Mouse (Mus musculus): ENCODE data around the gene Usp13. TPM values are rescaled to one million over a fixed set of nuclear protein-coding genes. Genes with fewer than 3 reads are reported as not detected.
A peak's percentile ranks its signal among the peaks of the same experiment; 100 is the strongest.

Gene Usp13
- polyA plus RNA-seq (2015; fragmentation: Nextera tagmentation; extraction: Ambion mirVana): 1.5 and 1.7 TPM in 2 replicates

DNA sequence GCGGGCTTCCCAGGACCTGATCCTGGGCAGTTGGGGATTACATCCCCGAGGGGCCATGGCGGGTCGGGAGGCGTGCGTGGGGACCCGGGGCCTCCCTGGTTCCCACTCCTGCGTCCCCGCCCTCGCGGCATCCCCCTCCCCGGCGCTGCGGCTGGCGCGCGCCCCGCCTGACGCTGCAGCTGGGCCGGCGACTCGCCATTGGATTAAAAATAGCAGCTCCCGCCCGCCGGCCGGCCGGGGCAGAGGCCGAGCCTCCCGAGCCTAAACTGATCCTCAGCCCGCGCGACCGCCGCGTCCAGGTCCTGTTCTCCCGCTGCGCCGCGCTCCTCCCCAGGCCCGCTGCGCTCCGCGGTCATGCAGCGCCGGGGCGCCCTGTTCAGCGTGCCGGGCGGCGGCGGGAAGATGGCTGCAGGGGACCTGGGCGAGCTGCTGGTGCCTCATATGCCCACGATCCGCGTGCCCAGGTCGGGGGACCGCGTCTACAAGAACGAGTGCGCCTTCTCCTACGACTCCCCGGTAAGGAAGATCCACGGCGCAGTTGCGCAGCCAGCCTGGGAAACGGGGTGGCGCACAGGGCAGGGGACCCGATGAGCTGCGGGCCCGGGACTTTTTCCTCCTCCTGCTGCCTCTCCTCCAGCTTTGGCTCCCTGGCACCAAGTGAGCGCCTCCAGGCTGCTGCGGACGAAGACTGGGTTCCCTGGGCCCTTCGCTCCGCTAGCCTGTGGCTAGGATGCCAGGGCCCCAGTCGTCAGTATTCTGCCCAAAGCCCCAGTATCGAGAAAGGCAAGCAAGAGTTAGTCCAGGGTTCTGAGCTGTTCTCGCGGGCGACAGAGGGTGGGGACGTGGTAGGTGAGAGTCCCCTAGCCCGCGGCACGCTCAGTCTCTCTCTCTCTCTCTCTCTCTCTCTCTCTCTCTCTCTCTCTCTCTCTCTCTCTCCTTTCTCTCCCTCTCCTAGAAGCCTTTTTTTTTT is at the start of gene Usp13:
Usp13 (plus strand) TSS at position 190 of the 970 bp plus-strand sequence.
- no peaks in the 10 kb centered on the region for H3K36me3 ChIP-seq (ENCODE audit: insufficient read depth, low read length)
- no peaks in the 10 kb centered on the region for H3K27me3 ChIP-seq (ENCODE audit: insufficient read depth, low read length)
- TF ChIP-seq CTCF (IDR thresholded peaks at IDR 0.05; ENCODE audit: low read depth): peak; percentile 21; the same call in 1 of the 2 replicates
- DNase-seq (ENCODE audit: low spot score) (peak; percentile 76), ATAC-seq (replicated peaks; ENCODE audit: low FRiP score, low read depth) (peak; percentile 77)
- H3K9me3 ChIP-seq (replicated peaks; ENCODE audit: low read length): no peaks in the 10 kb centered on the region
- peak within 1 kb of the TSS; percentile 94 for H3K4me2 ChIP-seq (ENCODE audit: low read length)
- peak within 1 kb of the TSS; percentile 73 for H3K4me3 ChIP-seq (replicated peaks; ENCODE audit: low read depth, low read length)
- peak within 1 kb of the TSS; percentile 57 for H3K27ac ChIP-seq
- H3K4me1 ChIP-seq (replicated peaks; ENCODE audit: insufficient read depth, low read length): 0 out of 2 replicates have a peak, but pooled peaks cover 8% of the 10 kb centered on the region
- H3K9ac ChIP-seq (ENCODE audit: low read depth, low read length): peak within 1 kb of the TSS; percentile 72
- WGBS: under 1% methylated on average over 77 of the region's 84 CpGs

DNA sequence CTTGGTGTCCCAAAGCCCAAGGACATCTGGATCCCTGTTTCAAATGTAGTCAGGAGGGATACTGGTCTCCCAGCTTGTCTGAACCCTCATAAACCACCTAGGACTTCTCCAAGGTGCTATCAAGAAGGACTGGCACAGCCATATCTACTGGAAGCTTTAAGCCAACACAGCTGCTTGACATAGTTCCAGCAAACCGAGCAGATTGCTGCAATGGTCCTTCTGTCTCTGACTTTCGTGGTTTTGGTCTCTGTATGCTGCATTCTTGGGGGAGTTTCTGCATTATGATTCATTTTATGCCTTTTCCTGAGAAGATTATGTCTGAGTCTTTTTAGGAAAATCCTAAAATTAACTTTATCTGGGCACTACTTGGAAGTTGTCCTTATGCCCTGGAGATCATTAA is 46.6 kb upstream of the Usp13 start:
- no peaks in the 10 kb centered on the region for H3K4me1 ChIP-seq (replicated peaks; ENCODE audit: insufficient read depth, low read length)
- H3K4me2 ChIP-seq (ENCODE audit: low read length): no peak overlapping the region
- no peaks in the 10 kb centered on the region for H3K27me3 ChIP-seq (ENCODE audit: insufficient read depth, low read length)
- H3K4me3 ChIP-seq (replicated peaks; ENCODE audit: low read depth, low read length): no peak overlapping the region
- no peak overlapping the region for H3K9ac ChIP-seq (ENCODE audit: low read depth, low read length)
- DNase-seq (ENCODE audit: low spot score) (no peak), ATAC-seq (replicated peaks; ENCODE audit: low FRiP score, low read depth) (no peak)
- WGBS: 78% methylated on average over 2 of the region's 2 CpGs
- H3K36me3 ChIP-seq (ENCODE audit: insufficient read depth, low read length): no peaks in the 10 kb centered on the region
- H3K27ac ChIP-seq: no peak overlapping the region
- no peaks in the 10 kb centered on the region for H3K9me3 ChIP-seq (replicated peaks; ENCODE audit: low read length)
- TF ChIP-seq CTCF (IDR thresholded peaks at IDR 0.05; ENCODE audit: low read depth): no peak

DNA sequence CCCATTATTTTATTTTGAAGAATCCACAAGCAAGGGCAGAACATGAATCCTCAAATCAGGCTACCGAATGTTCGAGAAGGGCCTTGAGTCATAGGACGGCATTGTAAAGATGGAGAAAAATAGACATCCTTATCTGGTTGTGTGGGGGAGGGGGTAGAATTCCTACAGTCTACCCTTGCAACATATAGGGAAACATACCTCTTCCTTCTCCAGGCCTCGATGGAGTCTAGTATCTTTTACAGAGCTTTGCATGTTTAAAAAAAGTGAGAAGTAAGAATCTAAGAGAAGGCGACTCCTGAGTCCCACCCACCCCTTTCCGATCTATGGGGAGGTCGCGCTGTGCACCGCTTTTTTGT is 367 bp upstream of the Usp13 start:
- peak; percentile 14 for DNase-seq (ENCODE audit: low spot score)
- 0 out of 2 replicates have a peak, but pooled peaks cover 8% of the 10 kb centered on the region for H3K4me1 ChIP-seq (replicated peaks; ENCODE audit: insufficient read depth, low read length)
- peak overlapping the region; percentile 73 for H3K4me3 ChIP-seq (replicated peaks; ENCODE audit: low read depth, low read length)
- no peaks in the 10 kb centered on the region for H3K36me3 ChIP-seq (ENCODE audit: insufficient read depth, low read length)
- H3K9me3 ChIP-seq (replicated peaks; ENCODE audit: low read length): no peaks in the 10 kb centered on the region
- peak overlapping the region; percentile 72 for H3K9ac ChIP-seq (ENCODE audit: low read depth, low read length)
- WGBS: 9% methylated on average over 9 of the region's 9 CpGs
- no peaks in the 10 kb centered on the region for H3K27me3 ChIP-seq (ENCODE audit: insufficient read depth, low read length)
- no peak overlapping the region for H3K27ac ChIP-seq
- peak overlapping the region; percentile 94 for H3K4me2 ChIP-seq (ENCODE audit: low read length)
- ATAC-seq (replicated peaks; ENCODE audit: low FRiP score, low read depth): no peak
- TF ChIP-seq CTCF (IDR thresholded peaks at IDR 0.05; ENCODE audit: low read depth): no peak

DNA sequence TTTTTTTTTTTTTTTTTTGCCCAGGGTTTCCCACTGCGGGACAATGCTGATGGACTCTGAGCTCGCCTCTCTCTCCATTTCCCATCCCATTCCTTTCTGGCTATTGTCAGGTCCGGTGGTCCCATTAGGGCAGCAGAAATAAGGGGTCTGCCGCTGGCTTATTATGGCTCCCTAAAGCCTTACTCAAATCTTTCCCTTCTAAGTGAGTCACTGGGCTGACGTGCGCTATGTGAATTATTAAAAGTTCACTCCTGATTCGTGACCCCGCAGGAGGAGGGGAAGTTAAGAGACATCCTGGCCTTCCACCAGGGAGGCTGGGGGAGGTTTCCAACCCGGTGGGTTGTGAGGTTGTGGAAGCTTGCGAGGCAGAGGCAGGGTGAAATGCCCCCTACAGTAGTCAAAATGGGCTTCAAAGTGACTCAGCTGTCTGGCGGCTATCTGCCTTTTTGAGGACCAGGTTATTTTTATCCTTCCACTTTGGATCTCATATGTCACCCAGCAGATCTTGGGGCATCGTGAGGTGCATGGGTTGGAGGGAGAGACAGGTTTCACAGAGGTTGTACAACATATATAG is 1.1 kb downstream of the Usp13 start:
- Histone ChIP-seq H3K36me3 (ENCODE audit: insufficient read depth, low read length) (no peaks in the 10 kb centered on the region), H3K9ac (ENCODE audit: low read depth, low read length) (peak overlapping the region; percentile 8; the same call in 1 of the 2 replicates), H3K27me3 (ENCODE audit: insufficient read depth, low read length) (no peaks in the 10 kb centered on the region), H3K4me1 (replicated peaks; ENCODE audit: insufficient read depth, low read length) (0 out of 2 replicates have a peak, but pooled peaks cover 8% of the 10 kb centered on the region), H3K9me3 (replicated peaks; ENCODE audit: low read length) (no peaks in the 10 kb centered on the region), H3K27ac (no peak overlapping the region), H3K4me2 (ENCODE audit: low read length) (peak overlapping the region; percentile 94), H3K4me3 (replicated peaks; ENCODE audit: low read depth, low read length) (peak overlapping the region; percentile 73)
- no peak for TF ChIP-seq CTCF (IDR thresholded peaks at IDR 0.05; ENCODE audit: low read depth)
- 4% methylated on average over 12 of the region's 12 CpGs for WGBS
- DNase-seq (ENCODE audit: low spot score) (peak; percentile 11), ATAC-seq (replicated peaks; ENCODE audit: low FRiP score, low read depth) (no peak)

DNA sequence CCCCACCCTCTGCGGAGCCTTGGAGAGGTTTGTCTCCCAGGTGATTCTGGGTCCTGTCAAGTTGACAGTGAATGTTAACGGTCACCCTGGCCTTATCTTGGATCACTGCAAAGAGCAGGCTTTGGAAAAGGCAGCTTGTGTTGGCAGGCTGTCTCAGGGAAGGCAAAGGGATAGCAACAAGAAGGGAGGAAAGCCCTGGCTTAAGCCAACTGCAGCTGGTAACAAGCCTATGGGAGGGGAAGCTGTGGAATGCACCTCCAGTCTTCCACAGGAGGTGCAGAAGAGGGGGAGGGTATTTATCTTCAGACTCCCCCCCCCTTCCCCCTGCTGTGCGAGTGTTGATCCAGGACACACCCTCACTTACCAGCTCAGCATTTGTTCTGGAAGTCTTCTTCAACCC is 5.3 kb downstream of the Usp13 start:
- H3K4me2 ChIP-seq (ENCODE audit: low read length): no peak overlapping the region
- no peaks in the 10 kb centered on the region for H3K9me3 ChIP-seq (replicated peaks; ENCODE audit: low read length)
- 0 out of 2 replicates have a peak, but pooled peaks cover 8% of the 10 kb centered on the region for H3K4me1 ChIP-seq (replicated peaks; ENCODE audit: insufficient read depth, low read length)
- H3K27ac ChIP-seq: no peak overlapping the region
- ATAC-seq (replicated peaks; ENCODE audit: low FRiP score, low read depth): no peak
- H3K4me3 ChIP-seq (replicated peaks; ENCODE audit: low read depth, low read length): no peak overlapping the region
- no peaks in the 10 kb centered on the region for H3K36me3 ChIP-seq (ENCODE audit: insufficient read depth, low read length)
- peak; percentile 6 for DNase-seq (ENCODE audit: low spot score)
- H3K9ac ChIP-seq (ENCODE audit: low read depth, low read length): no peak overlapping the region
- no peaks in the 10 kb centered on the region for H3K27me3 ChIP-seq (ENCODE audit: insufficient read depth, low read length)
- no peak for TF ChIP-seq CTCF (IDR thresholded peaks at IDR 0.05; ENCODE audit: low read depth)
- WGBS: 50% methylated on average over 3 of the region's 3 CpGs

DNA sequence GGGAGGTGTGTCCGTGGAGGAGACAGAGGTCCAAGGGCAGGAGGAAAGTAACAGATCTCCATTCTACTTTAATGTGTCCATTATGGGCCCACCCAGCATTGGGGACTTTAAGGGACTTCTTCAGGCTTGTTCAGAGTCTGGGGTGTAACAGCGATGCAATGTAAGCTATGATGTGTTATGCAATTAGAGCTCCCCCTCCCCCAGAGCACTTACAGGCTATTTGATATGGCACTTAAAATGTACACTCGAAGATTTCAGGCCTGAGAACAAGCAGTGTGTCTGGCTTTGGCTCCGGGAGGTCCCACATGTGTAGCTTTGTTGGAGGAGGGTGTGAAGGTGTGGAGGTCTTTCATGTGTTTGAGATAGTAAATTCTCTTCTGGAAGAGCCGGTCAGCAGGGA is 7.6 kb downstream of the Usp13 start:
- Histone ChIP-seq H3K27ac (no peak overlapping the region), H3K4me2 (ENCODE audit: low read length) (no peak overlapping the region), H3K36me3 (ENCODE audit: insufficient read depth, low read length) (no peaks in the 10 kb centered on the region), H3K27me3 (ENCODE audit: insufficient read depth, low read length) (no peaks in the 10 kb centered on the region), H3K4me1 (replicated peaks; ENCODE audit: insufficient read depth, low read length) (no peaks in the 10 kb centered on the region), H3K9ac (ENCODE audit: low read depth, low read length) (no peak overlapping the region), H3K4me3 (replicated peaks; ENCODE audit: low read depth, low read length) (no peak overlapping the region), H3K9me3 (replicated peaks; ENCODE audit: low read length) (no peaks in the 10 kb centered on the region)
- no peak for TF ChIP-seq CTCF (IDR thresholded peaks at IDR 0.05; ENCODE audit: low read depth)
- WGBS: 57% methylated on average over 5 of the region's 5 CpGs
- no peak for ATAC-seq (replicated peaks; ENCODE audit: low FRiP score, low read depth)
- DNase-seq (ENCODE audit: low spot score): no peak
